Mouse (Mus musculus): ENCODE data around the gene Hunk.

GRCm38 (mm10) chr16:90384058-90384457 is 1.8 kb upstream of the Hunk start:
- TF ChIP-seq CTCF (IDR thresholded peaks at IDR 0.05; ENCODE audit: control insufficient read depth, insufficient read depth, insufficient replicate concordance, low read depth, low read length), result no peak
- TF ChIP-seq POLR2A (IDR thresholded peaks at IDR 0.05; ENCODE audit: control insufficient read depth, low read depth, low read length), result no peak
